Mouse (Mus musculus) urinary bladder, postnatal 10 days (tissue): ENCODE results near the gene Erbin.

Source experiments
- DNase-seq: peaks from one replicate; pipeline ENCODE4 v3.0.0; 2022; ENCODE audit warnings: low spot score

Erbin gene

GRCm38 (mm10) chr13:103806210-103806851 is 114.0 kb downstream of the Erbin start:
- DNase-seq: no peak

GRCm38 (mm10) chr13:103803721-103804120 is 116.6 kb downstream of the Erbin start:
- DNase-seq: no peak

- no peak for DNase-seq
Observed at GRCm38 (mm10) chr13:103801021-103801420, 119.3 kb downstream of the Erbin start.

- no peak for DNase-seq
Observed at GRCm38 (mm10) chr13:103794688-103795543, 125.4 kb downstream of the Erbin start.

GRCm38 (mm10) chr13:103779922-103780585 is 140.3 kb downstream of the Erbin start:
- DNase-seq: no peak

DNA sequence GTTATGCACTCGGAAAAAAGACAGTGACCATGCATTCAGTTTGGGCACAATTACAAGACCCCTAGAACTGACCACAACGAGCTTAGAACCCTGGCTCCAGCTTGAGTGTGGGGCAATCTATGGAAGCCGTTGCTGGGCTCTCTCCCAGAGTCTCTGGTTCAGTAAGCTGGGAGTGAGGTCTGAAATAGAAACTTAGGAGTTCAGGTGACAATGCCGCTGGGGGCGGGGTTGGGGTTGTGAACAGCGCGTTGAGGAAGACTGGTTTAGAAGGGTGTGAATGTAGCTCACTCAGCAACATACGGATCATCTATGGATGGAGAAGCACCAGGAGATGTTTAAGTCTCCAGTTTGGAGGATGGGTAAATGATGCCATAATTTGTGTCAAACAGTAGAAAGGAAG is 143.2 kb downstream of the Erbin start:
- DNase-seq: no peak

DNA sequence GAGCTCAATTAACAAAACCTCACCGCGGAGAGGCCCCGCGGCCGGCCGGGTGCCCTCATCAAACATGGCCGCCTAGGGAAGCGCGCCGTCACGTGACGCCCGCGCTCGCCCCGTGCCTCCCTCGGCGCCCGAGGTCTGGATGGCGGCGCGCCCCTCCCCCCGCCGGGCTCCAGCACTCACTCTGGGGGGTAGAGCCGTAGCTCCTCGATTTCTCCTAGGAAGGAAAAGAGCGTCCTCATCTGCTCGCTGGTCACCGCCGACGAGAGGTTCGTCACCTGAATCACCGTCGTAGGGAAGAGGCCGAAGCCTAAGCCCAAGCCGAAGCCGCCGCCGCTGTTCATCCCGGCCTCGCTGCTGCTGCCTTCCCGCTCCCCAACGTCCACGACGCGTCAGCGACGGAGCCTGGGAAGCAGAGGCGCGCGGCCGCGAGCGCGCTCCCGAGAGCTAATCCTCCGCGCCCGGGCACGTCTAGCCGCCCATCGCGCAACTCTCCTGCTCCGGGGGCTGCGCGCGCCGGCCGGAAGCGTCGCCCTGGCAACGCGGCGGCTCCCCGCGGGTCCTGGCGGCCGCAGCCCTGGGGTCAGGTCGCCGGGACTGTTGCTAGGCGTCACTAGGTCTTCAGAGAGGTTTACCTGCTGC is 146.1 kb downstream of the Erbin start, which contains the start of gene Srek1:
Gene Srek1, minus strand, starts transcription at position 490 of the 639 bp plus-strand sequence.
- peak; percentile 75 for DNase-seq

- DNase-seq: no peak
Observed at GRCm38 (mm10) chr13:103773407-103774118, 146.8 kb downstream of the Erbin start.

GRCm38 (mm10) chr13:103772917-103773316 is 147.4 kb downstream of the Erbin start:
- DNase-seq: no peak

GRCm38 (mm10) chr13:103770821-103771220 is 149.5 kb downstream of the Erbin start:
- no peak for DNase-seq
